Mouse (Mus musculus): ENCODE data around the gene Limch1. TPM values are rescaled to one million over a fixed set of nuclear protein-coding genes. Genes with fewer than 3 reads are reported as not detected.

Gene Limch1
- total RNA-seq, 2 experiments from 2014 or later: 97.7 to 103 TPM

DNA sequence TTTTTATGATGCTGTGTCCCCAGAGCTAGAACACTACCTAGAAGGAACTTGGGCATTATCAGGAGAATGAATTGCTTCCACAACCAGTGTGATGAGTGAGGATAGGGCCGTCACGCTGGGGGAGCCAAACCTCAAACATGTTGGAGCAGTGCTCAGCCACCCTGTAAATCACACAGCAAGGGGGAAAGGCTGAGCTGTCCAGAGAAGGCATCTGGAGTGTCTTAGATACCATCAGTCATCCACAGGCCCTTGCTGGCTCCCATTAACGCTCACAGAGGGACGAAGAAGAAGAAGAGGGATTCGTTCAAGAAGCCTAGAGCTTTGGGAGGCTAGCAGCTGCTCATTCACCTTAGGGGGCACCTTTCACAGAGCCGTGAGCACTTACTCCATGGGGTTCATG lies 219.8 kb downstream of the Limch1 start:
- no peak for DNase-seq
- intact Hi-C loops (cut with DNase I): no loop called here

DNA sequence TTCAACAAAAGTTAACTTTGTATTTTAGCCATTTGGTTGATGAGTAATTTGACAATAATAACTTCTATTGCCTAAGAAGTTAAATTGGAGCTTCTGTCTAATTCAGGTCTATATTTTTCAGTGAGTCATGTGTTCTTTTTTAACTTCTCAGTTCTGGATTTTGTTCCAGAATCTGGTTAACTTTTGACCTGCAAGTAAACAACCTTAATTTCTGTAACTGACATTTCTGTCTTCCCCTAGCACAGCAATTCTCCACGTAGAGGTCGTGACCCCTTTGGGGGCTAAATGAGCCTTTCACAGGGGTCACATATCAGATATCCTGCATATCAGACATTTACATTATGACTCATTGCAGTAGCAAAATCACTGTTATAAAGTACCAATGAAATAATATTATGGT lies 221.5 kb downstream of the Limch1 start:
- intact Hi-C loops (cut with DNase I): no loop called here

GRCm38 (mm10) chr5:66967646-66968045 lies 222.0 kb downstream of the Limch1 start:
- intact Hi-C loops (cut with DNase I): no loop called here
- no peak for DNase-seq

More for the DNA sequence above, 221.5 kb downstream of the Limch1 start:
- no peak for DNase-seq

GRCm38 (mm10) chr5:66968059-66968833 lies 222.6 kb downstream of the Limch1 start:
- peak in 1 of 2 experiments; percentile 21 for DNase-seq
- intact Hi-C loops (cut with DNase I): no loop called here

GRCm38 (mm10) chr5:66968925-66969711 lies 223.5 kb downstream of the Limch1 start:
- DNase-seq: no peak

GRCm38 (mm10) chr5:66975621-66976020 lies 230.0 kb downstream of the Limch1 start:
- DNase-seq: peak in 1 of 2 experiments; percentile 29
- intact Hi-C loops (cut with DNase I): no loop called here

More at GRCm38 (mm10) chr5:66968925-66969711, 223.5 kb downstream of the Limch1 start:
- intact Hi-C loops (cut with DNase I): no loop called here

GRCm38 (mm10) chr5:66979332-66980218 lies 233.9 kb downstream of the Limch1 start:
- DNase-seq: peak; percentile 22 to 40
- intact Hi-C loops (cut with DNase I): no loop called here

- intact Hi-C loops (cut with DNase I): no loop called here
- no peak for DNase-seq
Observed at GRCm38 (mm10) chr5:66980862-66981261, 235.2 kb downstream of the Limch1 start.

DNA sequence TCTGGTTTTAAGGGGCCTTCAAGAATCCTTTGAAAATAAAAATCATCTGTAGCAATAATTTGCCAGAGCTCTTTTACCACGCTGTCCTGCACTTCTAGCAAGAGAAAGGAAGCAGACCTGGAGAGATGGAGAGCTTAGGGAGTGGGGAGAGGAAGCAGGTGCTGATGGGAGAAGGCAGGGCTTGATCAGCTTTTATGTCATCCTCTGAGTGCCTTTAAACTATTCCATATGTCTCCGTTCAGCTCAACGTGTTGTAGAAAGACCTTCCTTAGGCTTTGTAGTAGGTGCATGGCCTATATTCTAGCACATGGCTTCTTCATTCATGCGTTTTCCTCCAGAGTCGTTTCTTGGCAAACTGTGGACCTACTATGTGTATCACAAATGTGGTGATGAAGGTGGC lies 237.5 kb downstream of the Limch1 start:
- intact Hi-C loops (cut with DNase I): no loop called here
- no peak for DNase-seq

GRCm38 (mm10) chr5:66988926-66989325 lies 243.3 kb downstream of the Limch1 start:
- no peak for DNase-seq
- intact Hi-C loops (cut with DNase I): no loop called here

- no peak for DNase-seq
- intact Hi-C loops (cut with DNase I): no loop called here
Observed at GRCm38 (mm10) chr5:66989531-66989930, 243.9 kb downstream of the Limch1 start.

GRCm38 (mm10) chr5:66992401-66992800 lies 246.8 kb downstream of the Limch1 start:
- intact Hi-C loops (cut with DNase I): no loop called here
- DNase-seq: no peak

DNA sequence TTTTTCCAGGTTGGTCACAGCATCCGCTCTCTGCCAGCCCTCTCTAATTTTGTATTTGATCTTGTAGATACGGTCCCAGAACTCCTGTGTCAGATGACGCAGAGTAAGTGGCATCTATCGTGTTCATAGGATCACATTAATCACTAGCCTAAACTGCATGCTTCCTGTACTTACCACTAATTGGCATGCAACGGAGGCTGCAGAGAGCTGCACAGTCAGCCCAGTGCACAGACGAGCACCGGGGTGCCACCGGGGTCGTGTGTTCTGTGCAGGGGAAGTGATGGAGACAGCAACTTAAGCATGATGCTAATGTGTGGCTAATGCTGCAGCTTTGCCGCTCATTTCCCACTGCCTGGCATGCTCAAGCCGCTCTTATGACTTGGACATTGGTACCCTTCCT lies 247.4 kb downstream of the Limch1 start:
- no peak for DNase-seq
- intact Hi-C loops (cut with DNase I): no loop called here

DNA sequence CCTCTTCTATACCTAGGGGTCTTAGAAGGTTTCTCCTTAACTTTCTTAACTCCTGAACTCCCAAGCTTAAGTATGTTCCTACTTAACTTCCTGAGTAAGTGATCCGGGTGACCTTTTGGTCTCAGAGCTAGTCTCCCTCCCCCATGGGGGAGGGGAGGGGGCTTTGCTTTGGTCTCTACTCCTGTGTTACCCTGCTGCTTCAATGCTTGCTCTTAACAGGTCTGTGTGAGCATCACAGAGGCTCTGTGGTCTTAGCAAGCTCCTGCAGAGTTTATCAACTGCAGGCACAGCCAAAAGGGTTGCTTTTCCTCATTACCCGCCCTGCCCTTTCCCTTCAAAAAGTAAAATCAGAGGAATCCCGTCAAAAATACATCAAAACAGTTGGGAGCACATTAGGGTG lies 250.5 kb downstream of the Limch1 start:
- intact Hi-C loops (cut with DNase I): loop anchor here (2.0 to 5.0 kb wide), 2 partner anchors 285 to 299 kb away; no protein-coding TSS in a partner anchor
- DNase-seq: no peak

DNA sequence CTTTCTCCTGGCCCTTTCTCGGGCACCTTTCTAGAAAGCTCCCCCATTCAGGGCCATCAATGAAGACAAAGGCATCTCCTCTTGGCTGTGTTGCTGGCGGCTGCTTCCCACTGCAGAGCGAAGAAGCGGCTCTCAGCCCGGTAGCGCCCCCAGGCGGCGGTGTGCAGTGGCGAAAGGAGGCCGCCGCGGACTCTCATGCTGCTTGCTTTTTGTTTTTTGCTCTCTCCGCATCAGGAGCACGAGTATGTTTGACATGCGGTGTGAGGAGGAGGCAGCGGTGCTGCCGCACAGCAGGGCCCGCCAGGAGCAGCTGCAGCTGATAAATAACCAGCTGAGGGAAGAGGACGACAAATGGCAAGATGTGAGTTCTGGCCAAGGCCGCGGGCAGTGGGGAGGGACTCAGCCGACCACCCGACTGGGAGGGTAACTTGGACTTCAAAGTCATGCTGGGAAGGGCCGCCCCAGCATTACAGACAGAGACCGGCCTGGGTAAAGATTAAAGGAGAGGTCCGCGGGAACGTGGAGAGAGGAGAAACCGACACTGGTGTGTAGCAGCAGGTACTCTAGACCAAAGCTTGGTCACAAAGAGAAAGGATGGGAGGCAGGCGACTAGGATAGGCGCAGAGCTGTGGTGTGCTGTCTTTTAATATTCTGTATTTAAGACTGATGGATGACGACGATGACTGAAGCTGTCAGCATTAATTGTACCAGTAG lies 251.4 kb downstream of the Limch1 start:
- DNase-seq: peak; percentile 73 to 76
- intact Hi-C loops (cut with DNase I): loop anchor here (2.0 to 5.0 kb wide), 2 partner anchors 286 to 300 kb away; no protein-coding TSS in a partner anchor

- DNase-seq: no peak
Observed at GRCm38 (mm10) chr5:66997600-66997930, 251.9 kb downstream of the Limch1 start.

DNA sequence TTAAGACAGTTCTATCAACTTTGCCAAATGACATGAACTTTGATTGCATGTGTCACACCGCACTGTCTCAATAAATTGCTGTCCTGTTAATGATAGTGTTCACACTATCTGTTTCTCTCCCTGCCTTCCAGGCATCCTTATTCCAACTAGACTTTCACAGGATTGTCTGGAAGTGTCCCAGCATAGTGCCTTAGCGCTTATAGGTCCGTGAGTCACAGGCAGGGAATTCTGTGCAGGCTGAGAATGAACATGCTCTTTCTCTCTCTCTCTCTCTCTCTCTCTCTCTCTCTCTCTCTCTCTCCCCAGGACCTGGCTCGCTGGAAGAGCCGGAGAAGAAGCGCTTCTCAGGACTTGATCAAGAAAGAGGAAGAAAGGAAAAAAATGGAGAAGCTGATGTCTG lies 252.7 kb downstream of the Limch1 start:
- intact Hi-C loops (cut with DNase I): loop anchor here (5.0 kb wide), 1 partner anchor 301 kb away; no protein-coding TSS in a partner anchor
- no peak for DNase-seq

More at GRCm38 (mm10) chr5:66997600-66997930, 251.9 kb downstream of the Limch1 start:
- intact Hi-C loops (cut with DNase I): loop anchor here (2.0 to 5.0 kb wide), 2 partner anchors 287 to 300 kb away; no protein-coding TSS in a partner anchor

- no peak for DNase-seq
- intact Hi-C loops (cut with DNase I): no loop called here
Observed at GRCm38 (mm10) chr5:67002346-67002745, 256.7 kb downstream of the Limch1 start.

GRCm38 (mm10) chr5:67004619-67005018 lies 259.0 kb downstream of the Limch1 start:
- DNase-seq: no peak
- intact Hi-C loops (cut with DNase I): no loop called here
